8 mouse cellular contexts compared by ENCODE assay signal in genomic region chr1:181210601-181211402, GRCm38 (mm10). TPM values are rescaled to one million over a fixed set of nuclear protein-coding genes. Genes with fewer than 3 reads are reported as not detected.
DNase-seq lines count a peak whose midpoint lies in the region; ATAC-seq and TF ChIP-seq lines count a peak whose summit lies in the region.

No protein-coding gene starts in this region.

- peak overlapping the region; percentile 91 for H3K4me2 ChIP-seq in forebrain, embryonic 12.5 days

- under 1% methylated on average over 39 of the region's 56 CpGs for WGBS in forebrain, embryonic 12.5 days

- TF ChIP-seq CTCF in layer of hippocampus, adult 2 months (conservative IDR thresholded peaks at IDR 0.05) = no peak

- peak in 1 of 2 experiments; percentile 38 for DNase-seq in layer of hippocampus, adult 2 months (ENCODE audit: low spot score in 2 of 2)
- no peak for DNase-seq in layer of hippocampus, adult 8-10 months (ENCODE audit: low spot score in 2 of 2)
- peak; percentile 52 for DNase-seq in heart, postnatal 4 days
- peak; percentile 27 to 38 for DNase-seq in left cerebral cortex, postnatal 36 days (ENCODE audit: low spot score in 2 of 2)
- DNase-seq in right cerebral cortex, postnatal 36 days (ENCODE audit: low spot score in 2 of 2) = peak; percentile 15 to 16

- H3K9me3 ChIP-seq in forebrain, embryonic 12.5 days = no peaks in the 10 kb centered on the region
- H3K9me3 ChIP-seq in megakaryocyte, embryonic 14.5 days = no peaks in the 10 kb centered on the region

- H3K4me3 ChIP-seq in layer of hippocampus, adult 2 months = peak overlapping the region; percentile 92
- H3K4me3 ChIP-seq in forebrain, embryonic 12.5 days (replicated peaks) = peak overlapping the region; percentile 100
- peak overlapping the region; percentile 96 for H3K4me3 ChIP-seq in megakaryocyte, embryonic 14.5 days (replicated peaks)

- no peaks in the 10 kb centered on the region for H3K27me3 ChIP-seq in forebrain, embryonic 12.5 days
- no peaks in the 10 kb centered on the region for H3K27me3 ChIP-seq in megakaryocyte, embryonic 14.5 days (replicated peaks)

- H3K9ac ChIP-seq in forebrain, embryonic 12.5 days = peak overlapping the region; percentile 99

- peaks cover 24% of the 10 kb centered on the region for H3K4me1 ChIP-seq in forebrain, embryonic 12.5 days
- peaks cover 45% of the 10 kb centered on the region for H3K4me1 ChIP-seq in megakaryocyte, embryonic 14.5 days

- 0 out of 2 replicates have a peak, but pooled peaks have one; percentile 36 for ATAC-seq in cerebellum, adult (ENCODE audit: insufficient number of reproducible peaks, low FRiP score, low TSS enrichment)
- peak; percentile 50 for ATAC-seq in forebrain, embryonic 12.5 days (ENCODE audit: low FRiP score)

- H3K27ac ChIP-seq in layer of hippocampus, adult 2 months = peak overlapping the region; percentile 99
- H3K27ac ChIP-seq in forebrain, embryonic 12.5 days = peak overlapping the region; percentile 97

- H3K36me3 ChIP-seq in forebrain, embryonic 12.5 days (replicated peaks) = peaks cover 15% of the 10 kb centered on the region
- H3K36me3 ChIP-seq in megakaryocyte, embryonic 14.5 days (replicated peaks; ENCODE audit: low read length) = peaks cover 52% of the 10 kb centered on the region

- intact Hi-C loops in left cerebral cortex, postnatal 36 days (cut with DNase I) = no loop called here

RNA-seq across cellular contexts. Expression of gene Wdr26, which starts 1.0 kb away (rescaled TPM):
- 100 to 1,000 TPM; 104 to 117 TPM for total RNA-seq in layer of hippocampus, adult 2 months (2021)
- 100 to 1,000 TPM; 109 to 123 (median 113) TPM for total RNA-seq in layer of hippocampus, adult 8-10 months (2022)
- polyA plus RNA-seq in forebrain, embryonic 12.5 days (2016; fragmentation: Nextera tagmentation; extraction: Ambion mirVana) = 46.7 and 48.8 TPM in 2 replicates
- total RNA-seq in heart, postnatal 4 days (2021) = 100 to 1,000 TPM; 137 to 138 TPM
- total RNA-seq in left cerebral cortex, postnatal 36 days (2021) = 100 to 1,000 TPM in 1 of 2 experiments, 10 to 100 TPM in 1; 98.1 to 119 TPM
- 11.4 and 14.3 TPM in 2 replicates for polyA plus RNA-seq in megakaryocyte, embryonic 14.5 days (2012; ENCODE audit: insufficient read depth, low replicate concordance)

Comparison
In these comparisons a context has a peak if more than half of its experiments do, and no peak if none do; other contexts are left out.
1. DNase-seq: peak in heart, postnatal 4 days (single experiment), left cerebral cortex, postnatal 36 days (2 of 2) and right cerebral cortex, postnatal 36 days (2 of 2); none in layer of hippocampus, adult 8-10 months (0 of 2).
2. Peak in every context shown above with its lines, with median percentiles within 50 percentile points of each other: H3K4me3 ChIP-seq.